Mouse (Mus musculus): ENCODE measurements around the gene March6.

March6 gene

GRCm38 (mm10) chr15:31511406-31511771 lies 19.5 kb downstream of the March6 start:
- no peak for DNase-seq

GRCm38 (mm10) chr15:31510477-31511405 lies 20.1 kb downstream of the March6 start:
- no peak for DNase-seq

GRCm38 (mm10) chr15:31505082-31505481 lies 25.8 kb downstream of the March6 start:
- DNase-seq, result no peak

- no peak for DNase-seq
These were observed 27.4 kb downstream of the March6 start for GRCm38 (mm10) chr15:31503447-31503846.

GRCm38 (mm10) chr15:31502996-31503395 lies 27.9 kb downstream of the March6 start:
- DNase-seq, result no peak

- DNase-seq, result no peak
These were observed 28.5 kb downstream of the March6 start for GRCm38 (mm10) chr15:31502313-31502712.

- no peak for DNase-seq
These were observed 36.0 kb downstream of the March6 start for GRCm38 (mm10) chr15:31494803-31495202.

GRCm38 (mm10) chr15:31494310-31494709 lies 36.5 kb downstream of the March6 start:
- no peak for DNase-seq

GRCm38 (mm10) chr15:31487407-31487806 lies 43.4 kb downstream of the March6 start:
- DNase-seq, result no peak

- no peak for DNase-seq
These were observed 54.2 kb downstream of the March6 start for GRCm38 (mm10) chr15:31476678-31477077.

- no peak for DNase-seq
These were observed 57.9 kb downstream of the March6 start for GRCm38 (mm10) chr15:31472645-31473574.

- no peak for DNase-seq
These were observed 59.3 kb downstream of the March6 start for GRCm38 (mm10) chr15:31471529-31471928.

- DNase-seq, result no peak
These were observed 61.4 kb downstream of the March6 start for GRCm38 (mm10) chr15:31469497-31469896.

GRCm38 (mm10) chr15:31468806-31469205 lies 62.0 kb downstream of the March6 start:
- DNase-seq, result no peak

- no peak for DNase-seq
These were observed 64.1 kb downstream of the March6 start for GRCm38 (mm10) chr15:31466749-31467148.

- no peak for DNase-seq
These were observed 64.6 kb downstream of the March6 start for GRCm38 (mm10) chr15:31466295-31466694.

GRCm38 (mm10) chr15:31465806-31466205 lies 65.0 kb downstream of the March6 start:
- no peak for DNase-seq

GRCm38 (mm10) chr15:31460571-31460970 lies 70.3 kb downstream of the March6 start:
- no peak for DNase-seq

GRCm38 (mm10) chr15:31458081-31458480 lies 72.8 kb downstream of the March6 start:
- no peak for DNase-seq

- DNase-seq, result no peak
These were observed 74.5 kb downstream of the March6 start for GRCm38 (mm10) chr15:31456381-31456780.

- no peak for DNase-seq
These were observed 76.0 kb downstream of the March6 start for GRCm38 (mm10) chr15:31454861-31455295.

- no peak for DNase-seq
These were observed 76.6 kb downstream of the March6 start for GRCm38 (mm10) chr15:31454096-31454860.

All from layer of hippocampus, adult 9-11 months (tissue).